Mouse (Mus musculus) cerebellum, adult 9-10 months (tissue): ENCODE results near the gene Ak1.
A peak's percentile ranks its signal among the peaks of the same experiment; 100 is the strongest.

Source experiments
- DNase-seq: peaks from one replicate; pipeline ENCODE4 v3.0.0; 2022

Gene Ak1

DNA sequence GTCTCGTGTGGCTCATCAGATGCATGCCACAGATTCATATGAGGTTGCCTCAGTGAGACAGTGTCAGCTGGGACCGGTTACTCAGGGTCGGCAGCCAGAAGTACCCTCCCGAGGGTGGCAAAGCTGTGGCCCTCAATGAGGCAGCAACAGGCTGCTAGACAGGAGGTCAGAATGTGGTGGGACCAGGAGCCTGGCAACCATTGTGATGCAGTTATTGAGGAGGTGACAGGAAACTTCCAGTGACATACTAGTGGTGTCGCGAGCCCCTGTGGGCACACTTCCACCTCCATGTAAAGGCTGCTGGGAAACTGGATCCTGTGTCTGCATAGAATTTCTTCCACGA lies at the start of gene Ak1:
Gene Ak1 (plus strand): TSS at position 242 of the 343 bp plus-strand sequence.
- no peak for DNase-seq

DNA sequence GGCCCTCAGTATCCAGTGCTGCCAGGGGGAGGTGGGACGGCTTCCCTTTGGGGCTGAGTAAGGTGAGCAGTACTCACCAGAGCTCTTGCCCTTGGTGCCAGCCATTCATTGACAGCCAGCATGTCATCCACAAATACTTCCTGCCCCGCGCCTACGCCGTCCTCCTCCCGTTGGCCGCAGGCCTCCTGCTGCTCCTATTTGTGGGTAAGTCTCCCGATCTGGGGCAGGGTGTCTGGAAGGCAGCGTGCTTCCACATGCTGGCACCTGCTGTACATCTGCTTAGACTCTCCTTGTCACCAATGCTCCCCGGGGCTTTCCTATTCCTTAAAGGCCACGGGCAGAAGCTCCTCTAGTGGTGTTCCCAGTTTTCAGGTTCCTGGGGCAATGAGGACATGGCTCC lies 49.4 kb upstream of the Ak1 start:
- peak; percentile 53 for DNase-seq

DNA sequence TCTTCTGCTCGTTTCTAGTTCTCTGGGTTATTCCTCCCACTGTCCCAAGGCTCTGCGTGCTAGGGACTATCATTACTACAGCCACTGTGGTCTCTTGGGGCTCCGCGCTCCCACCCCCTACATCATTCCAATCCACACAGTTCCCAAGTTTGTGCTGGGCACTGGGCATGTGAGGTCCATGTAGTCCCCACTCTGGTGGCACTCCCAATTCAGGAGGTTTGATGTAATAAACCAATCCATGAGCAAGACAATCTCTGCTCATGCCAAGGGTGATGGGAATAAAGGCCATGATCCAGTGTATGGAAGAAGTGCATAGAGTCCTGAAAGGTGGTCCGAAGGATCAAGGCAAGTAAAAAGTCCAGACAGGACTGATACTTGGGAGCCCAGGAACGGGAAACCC lies 47.1 kb upstream of the Ak1 start, which contains the start of gene Pip5kl1:
Gene Pip5kl1 (plus strand): TSS at position 301 of the 400 bp plus-strand sequence.
- DNase-seq: no peak

DNA sequence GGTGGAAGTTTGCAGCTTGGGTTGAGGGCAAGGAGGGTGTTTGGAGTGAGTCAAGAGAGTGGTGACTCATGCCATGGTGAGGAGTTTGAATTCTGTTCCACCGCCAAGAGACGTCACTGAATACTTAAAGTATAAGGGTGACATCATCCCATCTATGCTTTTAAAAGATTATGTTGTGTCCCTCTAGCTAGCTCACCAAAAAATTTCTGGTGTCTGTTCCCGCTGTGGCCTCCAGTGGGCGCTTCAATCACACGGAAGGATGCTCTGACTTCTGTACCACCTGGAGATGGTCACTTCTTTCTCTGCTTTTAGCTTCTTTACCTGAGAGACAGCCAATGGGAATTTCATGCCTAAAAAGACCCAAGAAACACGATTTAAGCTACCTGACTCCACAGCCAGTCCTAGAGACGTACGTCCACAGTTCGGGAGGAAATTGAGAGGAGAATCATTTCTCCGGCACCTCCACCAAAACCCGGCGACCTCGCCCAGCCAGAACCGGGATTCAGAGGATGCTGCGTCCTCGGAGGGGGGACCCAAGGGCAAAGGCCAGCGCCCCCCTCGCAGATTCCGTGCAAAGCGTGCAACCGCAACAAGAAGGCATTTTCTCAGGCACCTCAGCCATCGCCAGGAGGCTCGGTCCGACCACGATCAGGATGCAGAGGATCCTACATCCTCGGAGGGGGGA lies 46.5 kb upstream of the Ak1 start:
- DNase-seq: peak; percentile 88

DNA sequence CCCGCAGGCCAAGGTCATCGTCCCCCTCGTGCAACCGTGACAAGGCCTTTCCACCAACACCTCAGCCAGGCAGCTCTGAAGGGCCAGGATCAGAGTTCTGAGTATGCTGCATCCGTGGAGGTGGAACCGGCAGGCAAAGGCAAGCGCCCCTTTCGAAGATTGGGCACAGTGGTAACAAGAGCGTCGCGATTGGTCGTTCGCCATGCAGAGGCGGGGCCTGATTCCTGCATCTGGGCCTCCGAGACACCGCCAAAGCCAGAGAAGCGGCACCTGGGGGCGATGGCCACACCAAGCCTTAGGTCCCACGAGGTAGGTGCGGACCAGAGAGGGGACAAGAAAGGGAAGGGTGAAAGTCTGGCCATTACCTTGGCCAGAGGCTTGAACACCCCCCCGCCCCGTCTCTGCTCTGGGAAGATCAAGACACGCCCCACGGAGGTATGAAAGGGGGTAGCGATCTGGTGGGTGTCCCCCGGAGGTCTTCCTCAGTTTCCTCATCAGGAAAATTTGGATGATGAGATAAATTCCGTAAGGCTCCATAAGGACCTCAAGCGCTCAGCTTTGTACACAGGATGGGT lies 45.9 kb upstream of the Ak1 start, which contains the start of gene 9430097D07Rik:
Gene 9430097D07Rik (minus strand): TSS at position 99 of the 575 bp plus-strand sequence.
- peak; percentile 83 for DNase-seq

DNA sequence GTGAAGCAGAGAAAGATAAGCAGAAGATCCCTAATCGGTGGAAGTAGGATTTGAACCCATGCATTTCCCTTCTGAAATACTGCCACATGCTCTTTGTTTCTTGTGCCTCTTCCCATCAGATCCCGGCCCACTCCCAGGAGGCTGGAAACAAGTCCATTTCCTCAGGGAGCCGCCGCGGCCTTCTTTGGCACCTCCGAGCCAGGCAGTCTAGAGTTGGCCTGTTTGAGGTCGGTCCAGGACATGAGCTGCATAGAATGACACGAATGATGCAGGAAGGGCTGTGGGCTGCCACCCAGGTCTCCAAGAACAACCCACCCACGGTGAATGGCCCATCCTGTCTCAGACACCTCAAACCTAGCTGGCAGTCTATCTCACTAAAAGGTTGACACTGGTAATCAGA lies 45.0 kb upstream of the Ak1 start:
- DNase-seq: peak; percentile 43

DNA sequence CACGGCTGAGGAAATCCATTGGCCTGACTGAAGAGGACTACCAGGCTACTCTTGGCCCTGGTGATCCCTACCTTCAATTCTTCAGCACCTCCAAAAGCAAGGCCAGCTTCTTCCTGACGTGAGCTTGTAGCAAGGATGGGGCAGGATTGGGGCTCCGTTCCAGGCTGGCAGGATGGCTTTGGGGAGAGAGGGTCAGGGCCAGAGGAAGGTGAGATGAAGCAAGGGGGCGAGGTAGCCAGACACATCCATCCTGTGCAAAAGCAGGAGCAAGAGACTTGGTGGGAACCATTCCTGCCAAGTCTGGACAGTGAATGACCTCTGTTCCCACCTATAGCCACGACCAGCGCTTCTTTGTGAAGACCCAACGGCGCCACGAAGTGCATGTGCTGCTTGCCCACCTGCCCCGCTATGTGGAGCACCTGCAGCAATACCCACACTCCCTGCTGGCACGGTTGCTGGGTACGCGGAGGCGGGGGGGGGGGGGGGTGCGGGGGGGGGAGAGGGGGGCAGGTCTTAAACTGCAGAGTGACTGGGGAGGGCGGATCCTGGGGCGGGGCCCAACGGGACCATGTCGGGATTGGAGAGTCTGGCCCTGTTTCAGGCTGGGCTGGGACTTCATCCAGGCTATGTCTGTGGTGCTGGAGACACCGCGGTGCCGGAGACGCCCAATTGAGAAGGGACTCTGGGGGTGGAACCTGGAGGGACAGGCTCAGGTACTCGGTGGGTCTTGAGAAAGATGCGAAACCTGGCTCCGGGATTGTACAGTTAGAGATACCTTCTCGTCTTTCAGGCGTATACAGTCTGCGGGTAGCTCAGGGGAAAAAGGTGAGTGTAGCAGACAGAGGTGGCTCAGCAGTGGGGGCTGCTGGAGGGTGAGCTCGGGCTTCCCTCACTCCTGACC lies 43.2 kb upstream of the Ak1 start:
- DNase-seq: peak; percentile 64

DNA sequence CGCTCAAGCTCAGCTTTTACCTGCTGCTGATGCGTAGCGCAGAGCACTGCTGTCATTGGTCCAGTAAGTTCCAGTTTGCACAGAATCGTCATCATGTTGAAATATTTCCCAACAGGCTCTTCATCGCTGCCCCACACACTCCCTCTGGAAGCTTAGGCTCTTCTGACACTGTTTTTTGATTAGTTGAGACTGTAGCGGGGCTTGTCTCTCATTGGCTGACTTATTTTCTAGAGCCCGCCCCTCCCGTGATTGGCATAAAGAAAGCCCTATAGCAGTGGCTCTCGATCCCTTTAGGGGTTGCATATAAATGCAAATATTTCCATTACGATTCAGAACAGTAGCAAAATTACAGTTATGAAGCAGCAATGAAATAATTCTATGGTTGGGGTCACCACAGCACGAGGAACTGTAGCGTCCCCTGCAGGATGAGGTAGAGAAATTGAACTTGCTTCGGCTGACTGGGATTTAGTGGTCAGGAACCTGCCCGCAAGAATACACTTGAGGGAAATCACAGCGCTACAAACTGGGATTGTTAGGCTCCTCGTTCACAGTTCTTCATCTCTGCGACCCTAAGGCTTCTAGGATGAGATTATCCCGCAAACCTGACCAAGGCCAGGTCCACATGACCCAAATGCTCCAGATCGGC lies 40.0 kb upstream of the Ak1 start:
- peak; percentile 85 for DNase-seq

DNA sequence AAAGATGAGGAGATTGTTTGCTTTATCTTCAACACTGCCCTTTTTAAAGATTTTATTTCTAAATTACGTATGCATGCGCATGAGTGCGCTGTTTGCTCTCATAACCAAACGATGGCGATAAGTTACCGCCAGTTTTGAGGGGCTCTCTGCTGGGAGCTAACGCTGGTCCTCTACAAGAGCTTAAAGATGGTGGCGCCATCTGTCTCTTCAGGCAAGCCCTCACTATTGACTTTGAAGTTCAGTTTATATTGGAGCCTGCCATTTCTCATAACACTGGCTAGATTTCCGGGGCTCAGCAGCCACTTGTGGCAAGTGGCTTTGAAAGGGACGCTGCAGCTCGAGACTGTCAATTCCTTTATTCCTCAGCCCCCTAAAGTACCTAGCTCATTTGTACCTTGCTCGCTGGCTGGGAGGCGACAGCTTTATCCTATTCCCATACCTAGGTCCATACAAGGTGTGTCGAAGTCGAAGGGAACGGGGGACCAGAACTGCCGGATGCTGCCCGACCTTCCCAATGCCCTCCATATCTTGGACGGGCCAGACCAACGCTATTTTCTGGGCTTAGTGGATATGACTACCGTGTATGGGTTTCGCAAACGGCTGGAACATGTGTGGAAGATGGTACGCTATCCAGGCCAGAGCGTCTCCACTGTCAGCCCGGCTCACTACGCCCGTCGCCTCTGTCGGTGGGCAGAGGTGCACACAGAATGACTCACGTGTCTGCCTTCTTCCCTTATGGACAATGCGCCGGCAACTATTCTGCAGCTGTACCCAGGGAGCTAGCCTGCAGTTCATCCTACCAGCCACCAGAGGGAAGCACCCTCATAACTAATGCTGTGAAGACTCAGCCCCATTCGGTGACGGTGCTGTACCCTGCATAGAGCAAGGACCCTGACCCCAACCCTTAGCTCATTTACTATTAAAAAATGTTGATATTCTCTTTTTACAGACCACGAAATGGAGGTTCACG lies 38.4 kb upstream of the Ak1 start:
- DNase-seq: peak; percentile 95

DNA sequence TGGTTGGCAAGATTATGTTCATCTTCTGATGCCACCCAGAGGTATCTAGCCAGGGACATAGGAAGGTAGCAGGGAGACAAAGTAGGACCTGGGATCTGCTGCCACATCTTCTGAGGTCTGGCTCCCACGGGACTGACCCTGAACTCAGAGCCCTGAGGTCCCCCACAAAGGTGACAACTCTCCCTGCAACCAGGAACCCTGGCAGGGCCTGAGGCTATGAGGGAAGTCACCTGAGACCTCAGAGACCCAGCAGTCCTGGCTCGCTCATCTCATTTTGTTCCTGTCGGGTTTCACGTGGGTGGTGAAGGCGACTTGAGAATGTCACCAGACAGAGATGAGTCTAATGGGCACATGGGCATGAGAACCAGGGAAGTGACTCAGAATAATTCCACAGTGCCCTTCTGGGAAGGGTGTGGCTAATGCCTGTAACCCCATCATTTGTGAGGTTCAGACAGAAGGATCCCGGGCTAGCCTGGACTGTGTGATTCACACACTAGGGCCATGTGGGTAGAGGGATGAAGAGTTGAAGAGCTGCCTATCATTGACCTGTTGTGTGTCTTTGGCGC lies 36.3 kb upstream of the Ak1 start:
- no peak for DNase-seq

DNA sequence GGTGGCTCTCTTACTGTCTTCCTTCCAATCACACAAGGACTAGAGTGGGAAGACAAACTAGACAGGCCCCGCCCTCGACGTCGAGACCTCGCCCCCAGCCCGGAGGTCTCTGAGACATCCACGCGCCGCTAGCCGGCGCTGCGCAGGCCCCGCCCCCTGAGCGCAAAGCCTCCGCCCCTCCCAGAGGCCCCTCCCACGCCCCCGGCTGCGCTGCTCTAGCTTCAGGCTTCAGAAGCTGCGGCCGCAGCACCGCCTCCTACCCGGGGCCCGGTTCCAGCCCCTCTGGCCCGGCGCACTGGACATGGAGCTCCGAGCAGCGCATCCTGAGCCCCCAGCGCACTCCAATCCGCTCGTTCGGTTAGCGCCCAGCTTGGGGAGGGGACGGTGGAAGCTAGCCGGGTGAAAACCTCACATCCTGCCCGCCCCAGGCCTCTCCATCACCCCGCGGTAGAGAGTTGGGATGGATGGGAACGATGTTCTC lies 34.6 kb upstream of the Ak1 start, which contains the start of gene St6galnac4:
Gene St6galnac4 (plus strand): TSS at position 225 of the 481 bp plus-strand sequence.
- DNase-seq: peak; percentile 92

DNA sequence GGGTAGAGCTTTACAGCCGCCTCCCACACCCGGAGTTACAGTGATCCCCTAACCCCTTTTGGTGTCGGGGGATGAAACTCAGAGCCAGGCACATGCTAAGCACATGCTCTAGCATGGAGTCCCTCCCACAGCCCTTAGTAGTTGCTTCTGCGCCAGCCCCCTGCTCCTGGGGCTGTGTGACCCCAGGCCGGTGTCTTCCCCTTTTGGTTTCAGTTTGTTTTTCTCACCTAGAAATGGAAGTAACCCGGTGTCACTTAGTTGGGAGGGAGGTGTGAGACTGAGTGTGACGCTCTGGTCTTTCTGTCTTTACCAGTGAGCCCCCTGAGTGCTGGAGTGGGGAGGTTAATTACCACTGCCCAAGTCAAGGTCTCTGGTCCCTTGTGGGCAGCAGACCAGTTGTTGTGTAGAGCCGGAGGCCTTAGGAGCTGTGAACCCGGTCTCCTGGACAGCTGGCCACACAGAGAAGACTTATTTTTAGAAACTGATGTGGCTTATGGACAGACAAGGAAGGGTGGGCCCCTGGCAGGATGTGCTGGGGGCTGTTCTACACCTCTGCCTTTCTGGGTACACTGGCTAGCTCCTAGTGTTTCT lies 33.7 kb upstream of the Ak1 start:
- no peak for DNase-seq

DNA sequence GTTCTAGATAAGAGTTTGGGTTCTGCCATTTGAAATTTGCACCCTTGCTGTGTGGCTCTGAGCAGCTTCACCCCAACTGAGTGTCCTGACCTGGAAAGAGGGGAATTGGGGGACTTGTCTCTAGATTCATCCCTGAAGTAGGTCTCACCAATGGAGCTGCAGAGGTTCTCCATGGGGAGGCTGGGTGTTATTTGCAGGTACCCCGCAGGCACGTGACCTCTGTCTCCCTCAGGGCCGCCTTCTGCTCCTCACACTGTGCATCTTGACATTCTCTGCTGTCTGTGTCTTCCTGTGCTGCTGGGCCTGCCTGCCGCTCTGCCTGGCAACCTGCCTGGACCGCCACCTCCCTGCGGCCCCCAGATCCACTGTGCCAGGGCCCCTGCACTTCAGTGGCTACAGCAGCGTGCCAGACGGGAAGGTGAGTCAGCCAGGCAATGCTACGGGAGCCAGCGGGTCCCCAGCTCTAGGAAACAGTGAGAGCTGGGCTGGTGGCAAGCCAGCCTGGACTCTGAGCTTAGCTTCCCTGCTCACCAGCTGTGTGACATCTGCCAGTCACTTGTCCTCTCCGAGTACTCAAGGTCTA lies 32.3 kb upstream of the Ak1 start:
- peak; percentile 91 for DNase-seq

DNA sequence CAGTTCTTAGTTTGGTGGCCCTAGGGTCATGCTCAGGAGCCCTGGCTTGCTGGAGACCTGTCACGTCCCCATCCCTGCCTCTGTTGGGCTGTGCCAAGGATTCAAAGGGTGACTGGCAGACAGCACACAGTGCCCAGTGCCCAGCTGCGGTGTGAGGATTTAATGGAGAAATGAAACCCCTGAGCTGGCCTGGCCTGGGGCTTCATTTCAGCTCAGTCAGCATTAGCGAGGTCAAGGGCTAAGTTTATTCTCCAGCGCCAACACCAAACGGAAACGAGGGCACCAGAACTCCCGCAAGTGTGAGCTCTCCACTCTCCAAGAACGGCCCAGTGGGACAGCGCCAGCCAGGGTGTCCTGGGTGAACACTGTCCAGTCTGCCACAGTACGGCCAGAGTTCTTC lies 31.3 kb upstream of the Ak1 start:
- DNase-seq: no peak

DNA sequence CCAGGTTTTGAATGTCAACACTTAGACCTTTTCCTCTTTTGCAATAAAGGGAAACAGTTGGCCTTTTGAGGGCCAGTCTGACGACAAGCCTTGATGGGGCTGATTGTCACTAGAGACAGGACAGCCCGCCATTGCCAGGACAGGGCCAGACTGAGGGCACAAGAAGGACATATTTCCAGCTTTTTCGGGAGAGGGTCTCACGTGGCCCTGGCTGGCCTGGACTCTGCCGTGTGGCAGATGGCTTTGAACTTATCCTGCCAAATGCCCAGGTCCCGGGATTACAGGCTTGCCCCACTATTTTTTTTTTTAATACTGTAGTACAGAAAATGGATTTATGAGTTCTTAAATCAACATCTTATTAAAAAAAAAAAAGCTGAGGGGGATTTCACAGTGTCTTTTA lies 30.3 kb upstream of the Ak1 start:
- no peak for DNase-seq

DNA sequence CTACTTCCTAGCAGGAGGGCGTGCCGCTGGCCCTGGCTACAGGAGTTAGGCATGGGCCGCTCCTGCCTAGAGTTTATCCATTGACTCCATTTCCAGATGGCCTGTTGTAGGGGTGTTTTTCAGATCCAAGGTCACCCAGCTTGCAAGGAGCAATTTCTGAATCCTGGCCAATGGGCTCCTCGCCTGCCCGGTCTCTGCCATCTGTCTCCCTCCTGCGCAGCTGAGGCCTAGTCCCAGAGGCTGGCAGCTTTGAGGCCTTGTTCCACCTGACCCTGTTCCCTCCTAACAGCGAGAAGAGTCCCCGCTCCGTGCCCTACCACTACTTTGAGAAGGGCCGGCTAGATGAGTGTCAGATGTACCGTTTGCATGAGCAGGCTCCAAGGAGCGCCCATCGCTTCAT lies 24.8 kb upstream of the Ak1 start:
- DNase-seq: peak; percentile 97

DNA sequence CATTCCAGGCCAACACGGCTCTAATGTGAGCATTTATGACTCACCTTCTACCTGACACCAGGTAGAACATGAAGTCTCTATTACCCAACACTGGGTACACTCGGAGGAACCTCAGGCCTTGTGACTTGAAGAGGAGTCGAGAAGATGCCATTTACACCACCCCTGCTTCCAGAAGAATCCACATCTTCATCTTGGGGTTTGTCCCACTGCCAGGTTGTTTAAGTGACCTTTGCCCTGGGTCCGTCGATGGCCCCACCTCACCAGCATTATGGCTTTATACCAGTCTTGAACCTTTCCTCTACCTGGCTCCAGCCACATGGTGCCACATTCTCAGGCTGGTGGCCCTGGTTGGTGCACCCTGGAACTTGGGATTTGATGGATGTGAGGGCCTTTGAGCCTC lies 24.3 kb upstream of the Ak1 start:
- DNase-seq: peak; percentile 68

DNA sequence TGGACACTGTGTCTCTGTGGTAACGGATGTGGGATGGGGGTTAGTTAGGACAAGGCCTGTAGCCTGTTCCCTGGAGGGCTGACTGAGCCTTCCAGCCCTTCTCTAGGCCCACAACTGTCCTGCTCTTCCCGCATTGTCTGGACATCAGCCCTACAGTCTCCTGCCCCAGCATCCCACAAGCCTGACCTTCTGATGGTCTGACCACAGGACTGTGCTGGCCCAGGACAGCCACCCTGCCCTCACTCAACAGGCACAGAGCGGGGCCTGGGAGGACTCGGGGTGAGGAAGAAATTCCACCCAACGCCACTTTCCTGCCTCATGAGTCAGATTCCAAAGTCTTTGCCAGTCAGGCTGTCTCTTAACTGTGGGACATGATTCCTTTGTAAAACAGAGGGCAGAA lies 23.9 kb upstream of the Ak1 start:
- DNase-seq: no peak

DNA sequence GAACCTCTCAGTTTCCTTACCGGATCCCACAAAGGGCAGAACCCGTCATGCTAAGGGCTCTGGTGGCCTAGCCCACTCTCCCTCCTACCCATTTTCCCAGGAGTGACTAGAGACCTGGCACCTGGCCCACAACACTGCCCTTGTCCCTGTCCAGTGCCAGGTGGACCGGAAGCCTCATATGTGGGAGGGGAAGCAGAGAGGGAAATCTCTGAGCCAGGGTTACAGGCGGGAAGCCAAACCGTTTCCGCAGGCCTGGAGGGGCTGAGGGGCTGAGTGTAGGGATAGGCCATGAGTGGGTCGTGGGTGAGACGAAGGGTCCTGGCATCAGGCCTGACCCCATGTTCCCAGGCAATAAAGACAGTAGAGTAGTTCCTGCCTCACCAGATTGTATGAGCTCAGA lies 23.1 kb upstream of the Ak1 start:
- peak; percentile 80 for DNase-seq

DNA sequence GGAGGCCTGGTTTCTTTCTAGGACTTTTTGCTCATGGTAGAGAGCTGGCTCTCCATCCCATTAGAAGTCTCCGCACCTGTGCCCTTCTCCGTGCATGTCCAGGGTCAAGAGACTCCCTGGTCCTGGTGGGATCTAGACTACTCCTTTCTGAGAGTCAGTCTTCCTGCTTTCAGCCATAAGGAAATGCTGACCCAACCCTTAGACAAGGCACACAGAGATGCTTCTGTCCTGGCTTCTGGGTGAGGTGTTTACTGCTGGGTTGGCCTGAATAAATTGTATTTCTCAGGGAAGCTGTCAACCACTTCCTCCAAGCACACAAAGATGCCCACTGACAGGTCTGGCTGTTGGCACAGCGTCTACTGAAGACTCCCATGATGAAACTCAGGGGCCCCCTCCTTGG lies 22.1 kb upstream of the Ak1 start, which contains the start of gene St6galnac6:
Gene St6galnac6 (plus strand): TSS at position 301 of the 400 bp plus-strand sequence.
- no peak for DNase-seq
